Mouse (Mus musculus) thymus, adult 2 months (tissue): ENCODE data around the gene Dach1.

Source experiments
- CTCF ChIP-seq: fragments of 200-500 bp; IDR thresholded peaks from 2 replicates; pipeline ENCODE4 v1.5.1; 2012; ENCODE audit warnings: mild to moderate bottlenecking, control low read depth, low read length, moderate library complexity, borderline replicate concordance; ENCODE audit not compliant: control insufficient read depth, poor library complexity, insufficient read depth; ENCODE audit errors: extremely low read depth
- POLR2A ChIP-seq: fragments of 200-500 bp; IDR thresholded peaks from 2 replicates; pipeline ENCODE4 v1.6.1; 2012; ENCODE audit warnings: mild to moderate bottlenecking, low read length, control low read depth, moderate library complexity; ENCODE audit not compliant: control insufficient read depth, poor library complexity, insufficient read depth; ENCODE audit errors: extremely low read depth

GRCm38 (mm10) chr14:98046960-98047359, 122.6 kb downstream of the Dach1 start:
- TF ChIP-seq POLR2A (no peak), CTCF (no peak)
